Mouse (Mus musculus) G1E (cell line): ENCODE measurements around the gene Il16.

Experiments
- CTCF ChIP-seq: IDR thresholded peaks from 2 replicates; pipeline ENCODE4 v1.5.1; 2012; ENCODE audit warnings: low read depth, low read length, inconsistent platforms, mixed read lengths
- POLR2AphosphoS5 ChIP-seq: IDR thresholded peaks from 2 replicates; pipeline ENCODE4 v1.6.1; 2012; ENCODE audit warnings: low read depth, low read length, inconsistent platforms; ENCODE audit not compliant: insufficient replicate concordance

GRCm38 (mm10) chr7:83746107-83746687, 671 bp upstream of the Il16 start:
- no peak for TF ChIP-seq CTCF
- no peak for TF ChIP-seq POLR2AphosphoS5
